Mouse (Mus musculus): Measurements from ENCODE around the gene Kcnj10.

Kcnj10 gene

GRCm38 (mm10) chr1:172312768-172313561, 28.0 kb upstream of the Kcnj10 start:
- DNase-seq (ENCODE audit: low spot score) = no peak

DNA sequence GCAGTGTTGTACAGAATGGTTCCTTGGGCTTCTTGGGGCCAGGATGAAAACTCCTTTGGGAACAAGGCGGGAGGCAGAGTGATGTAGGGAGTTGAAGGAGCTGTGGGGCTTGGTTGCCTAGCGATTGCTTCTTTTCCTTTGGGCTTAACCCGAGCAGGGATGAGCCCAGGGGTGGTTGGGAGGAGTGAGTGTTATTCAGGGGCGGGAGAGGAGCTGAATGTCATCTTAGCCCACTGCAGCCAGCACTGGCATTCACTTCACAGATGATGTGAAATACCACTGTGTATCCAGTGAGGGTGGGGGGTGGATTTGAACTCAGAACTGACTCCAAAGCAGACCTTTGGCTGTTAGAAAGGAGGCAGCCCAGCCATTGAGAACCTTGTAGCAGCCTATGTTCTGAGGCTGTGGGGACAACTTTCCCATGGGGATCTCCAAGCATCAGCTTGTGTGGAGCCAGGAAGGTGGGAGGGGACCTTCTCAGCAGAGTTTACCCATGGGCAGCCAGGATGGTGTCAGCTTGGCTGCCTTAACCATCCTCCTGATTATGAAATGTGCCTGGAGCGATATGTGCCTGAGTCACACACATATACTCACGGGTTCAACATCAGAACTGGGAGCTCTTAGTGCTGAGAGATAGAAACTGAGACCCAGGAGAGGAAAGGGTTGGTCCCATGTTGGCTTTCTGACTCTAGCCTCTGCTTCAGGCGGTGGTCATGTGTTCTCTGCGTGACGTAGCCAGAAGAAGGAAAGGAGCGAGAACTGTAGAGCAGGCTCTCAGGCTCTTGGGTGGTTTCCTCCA, 27.2 kb upstream of the Kcnj10 start:
- DNase-seq (ENCODE audit: low spot score) = no peak

- no peak for DNase-seq (ENCODE audit: low spot score)
These were observed 26.1 kb upstream of the Kcnj10 start for GRCm38 (mm10) chr1:172314911-172315310.

DNA sequence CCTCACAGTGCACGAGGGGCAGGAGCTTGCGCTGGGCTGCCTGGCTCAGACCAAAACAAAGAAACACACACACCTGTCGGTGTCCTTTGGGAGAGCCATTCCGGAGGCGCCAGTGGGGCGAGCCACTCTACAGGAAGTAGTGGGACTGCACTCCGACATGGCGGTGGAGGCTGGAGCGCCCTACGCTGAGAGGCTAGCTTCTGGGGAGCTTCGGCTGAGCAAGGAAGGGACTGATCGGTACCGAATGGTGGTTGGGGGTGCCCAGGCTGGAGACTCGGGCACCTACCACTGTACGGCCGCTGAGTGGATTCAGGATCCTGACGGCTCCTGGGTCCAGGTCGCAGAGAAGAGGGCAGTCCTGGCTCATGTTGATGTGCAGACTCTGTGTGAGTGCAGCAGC, 23.6 kb upstream of the Kcnj10 start:
- DNase-seq (ENCODE audit: low spot score) = no peak

GRCm38 (mm10) chr1:172317946-172318345, 23.1 kb upstream of the Kcnj10 start:
- no peak for DNase-seq (ENCODE audit: low spot score)

GRCm38 (mm10) chr1:172318424-172319035, 22.5 kb upstream of the Kcnj10 start:
- DNase-seq (ENCODE audit: low spot score) = no peak

- DNase-seq (ENCODE audit: low spot score) = no peak
These were observed 21.7 kb upstream of the Kcnj10 start for GRCm38 (mm10) chr1:172319346-172319745.

DNA sequence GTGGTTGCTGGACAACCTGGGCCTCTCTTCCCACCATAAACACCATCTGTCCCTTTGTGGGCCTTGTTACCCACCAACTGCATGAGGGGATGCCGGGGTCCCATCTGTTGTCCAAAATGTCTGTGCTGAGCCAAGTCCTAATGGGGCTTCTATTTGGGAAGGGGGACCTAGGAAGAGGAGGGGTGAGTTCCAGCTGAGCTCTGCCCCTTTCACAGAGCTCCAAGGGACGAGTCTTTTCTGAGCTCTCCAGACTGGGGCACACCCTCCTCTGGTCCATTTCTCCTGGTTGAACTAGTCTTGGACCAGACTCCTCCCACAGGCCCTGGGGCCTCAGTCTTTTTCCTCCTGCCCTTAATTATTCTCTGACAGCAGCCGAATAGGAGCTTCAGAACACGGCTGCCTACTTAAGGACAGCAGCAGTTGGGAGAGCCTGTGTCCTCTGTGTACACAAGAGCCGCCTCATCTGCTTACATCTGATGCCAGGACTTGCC, 21.0 kb upstream of the Kcnj10 start:
- no peak for DNase-seq (ENCODE audit: low spot score)

- no peak for DNase-seq (ENCODE audit: low spot score)
These were observed 18.3 kb upstream of the Kcnj10 start for GRCm38 (mm10) chr1:172322725-172323124.

DNA sequence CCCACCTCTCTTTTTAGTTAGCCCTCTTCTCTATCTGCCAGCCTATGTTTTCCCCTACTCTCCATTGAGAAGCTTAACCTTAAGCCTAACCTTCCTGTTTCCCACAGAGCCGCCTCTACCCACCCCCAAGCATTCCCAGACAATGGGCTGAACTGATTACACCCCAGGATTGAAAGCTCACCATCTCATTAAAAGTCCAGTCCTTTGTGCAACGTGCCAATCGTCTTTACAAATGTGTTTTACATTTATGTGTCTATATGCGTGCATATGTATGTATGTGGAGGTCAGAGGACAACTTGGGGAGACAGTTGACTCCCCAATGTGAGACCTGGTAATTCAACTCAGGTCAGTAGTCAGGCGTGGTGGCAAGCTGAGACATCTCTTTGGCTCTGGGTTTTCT, 17.7 kb upstream of the Kcnj10 start:
- DNase-seq (ENCODE audit: low spot score) = no peak

DNA sequence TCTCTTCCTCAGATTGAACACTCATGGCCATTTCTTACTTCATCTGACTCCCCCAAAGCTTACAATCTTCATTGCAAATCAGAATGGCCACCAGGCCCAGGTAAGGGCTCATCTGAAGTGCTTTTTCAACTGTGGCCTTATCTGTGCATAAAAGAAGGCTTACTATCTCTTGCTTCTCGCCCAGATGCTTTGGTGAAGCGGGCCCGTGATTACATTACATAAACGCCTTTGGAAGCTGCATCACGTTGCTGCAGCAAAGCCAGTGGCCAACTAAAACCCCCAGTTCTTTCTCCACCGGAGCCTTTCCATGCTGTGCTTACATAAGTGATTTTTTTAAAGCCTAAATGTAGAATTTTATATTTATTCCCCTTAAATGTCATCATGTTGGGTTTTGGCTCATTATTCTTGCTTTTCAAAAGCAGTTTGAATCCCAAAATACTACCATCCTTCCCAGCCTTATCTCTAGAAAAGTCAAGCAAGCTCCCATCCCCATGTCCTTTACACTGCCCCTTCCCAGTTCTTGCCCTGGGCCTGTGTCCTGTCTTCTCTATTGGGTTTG, 17.1 kb upstream of the Kcnj10 start:
- DNase-seq (ENCODE audit: low spot score) = no peak

DNA sequence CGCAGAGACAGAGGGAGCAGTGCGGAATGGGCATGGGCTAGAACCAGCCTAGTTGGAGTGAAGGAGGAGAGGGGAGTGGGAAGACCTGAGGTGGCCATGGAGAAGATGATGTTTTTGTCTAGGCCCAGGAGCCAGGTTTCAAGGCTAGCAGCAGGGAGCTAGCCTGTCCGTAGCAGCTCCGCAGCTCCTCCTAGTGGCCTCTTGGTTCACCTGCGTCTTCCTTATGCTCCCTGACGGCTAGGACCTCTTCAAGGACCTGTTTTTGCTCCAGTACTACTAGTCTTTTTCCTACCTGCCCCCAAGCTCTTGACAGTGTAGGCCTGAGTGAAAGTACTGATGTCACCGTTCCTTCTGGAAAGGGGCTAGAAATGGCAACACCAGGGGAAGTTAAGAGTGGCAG, 16.3 kb upstream of the Kcnj10 start:
- peak; percentile 74 for DNase-seq (ENCODE audit: low spot score)

- DNase-seq (ENCODE audit: low spot score) = peak; percentile 66
These were observed 15.1 kb upstream of the Kcnj10 start for GRCm38 (mm10) chr1:172325680-172326535.

GRCm38 (mm10) chr1:172326684-172327083, 14.3 kb upstream of the Kcnj10 start:
- DNase-seq (ENCODE audit: low spot score) = no peak

GRCm38 (mm10) chr1:172327206-172328001, 13.6 kb upstream of the Kcnj10 start:
- no peak for DNase-seq (ENCODE audit: low spot score)

GRCm38 (mm10) chr1:172328041-172328440, 13.0 kb upstream of the Kcnj10 start:
- no peak for DNase-seq (ENCODE audit: low spot score)

- no peak for DNase-seq (ENCODE audit: low spot score)
These were observed 12.5 kb upstream of the Kcnj10 start for GRCm38 (mm10) chr1:172328461-172328860.

- DNase-seq (ENCODE audit: low spot score) = no peak
These were observed 11.9 kb upstream of the Kcnj10 start, which contains the start of gene Kcnj9 for GRCm38 (mm10) chr1:172329131-172329530. Kcnj9 (minus strand) TSS chr1:172329318.

GRCm38 (mm10) chr1:172329616-172330015, 11.4 kb upstream of the Kcnj10 start:
- DNase-seq (ENCODE audit: low spot score) = no peak

- DNase-seq (ENCODE audit: low spot score) = no peak
These were observed 9.5 kb upstream of the Kcnj10 start for GRCm38 (mm10) chr1:172331422-172331947.
